Comparison of ENCODE assay signal across 9 mouse cellular contexts in the genomic region with DNA sequence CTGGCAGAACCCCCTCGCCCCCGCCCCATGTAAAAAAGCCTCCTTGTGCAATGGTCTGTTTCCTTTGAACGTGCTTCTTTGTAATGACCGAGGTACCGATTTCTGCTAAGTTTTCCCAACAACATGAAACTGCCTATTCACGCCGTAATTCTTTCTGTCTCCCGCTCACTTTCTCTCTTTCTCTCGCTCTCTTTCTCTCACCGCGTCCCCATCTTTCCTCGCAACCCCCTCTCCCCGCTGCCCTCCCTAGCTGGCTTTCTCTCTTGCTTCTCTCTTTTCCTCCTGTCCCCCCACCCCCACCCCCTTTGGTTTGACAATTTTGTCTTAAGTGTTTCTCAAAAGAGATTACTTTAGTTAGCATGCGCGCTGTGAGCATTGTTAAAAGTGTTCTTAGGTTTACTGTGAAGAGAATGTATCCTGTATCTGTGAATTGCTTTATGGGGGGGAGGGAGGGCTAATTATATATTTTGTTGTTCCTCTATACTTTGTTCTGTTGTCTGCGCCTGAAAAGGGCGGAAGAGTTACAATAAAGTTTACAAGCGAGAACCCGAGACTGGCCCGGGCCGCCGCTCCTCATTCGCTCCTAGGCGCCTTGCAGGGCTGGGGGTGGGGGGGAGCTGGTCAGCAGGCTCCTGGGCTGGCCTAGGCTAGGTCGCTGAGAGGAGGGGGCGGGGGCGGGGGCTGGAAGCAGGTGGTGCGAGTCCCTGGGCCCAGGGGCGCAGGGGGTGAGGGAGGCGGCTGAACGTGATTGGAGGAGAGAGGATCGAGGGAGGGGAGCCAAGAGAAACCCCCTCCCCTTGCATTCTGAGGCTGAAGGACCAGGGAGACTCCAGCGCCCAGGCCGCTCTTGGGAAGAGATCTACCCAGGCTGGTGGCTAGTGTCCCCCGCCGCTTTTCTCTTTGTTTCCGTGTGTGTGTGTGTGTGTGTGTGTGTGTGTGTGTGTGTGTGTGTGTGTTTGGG. TPM values are rescaled to one million over a fixed set of nuclear protein-coding genes. Genes with fewer than 3 reads are reported as not detected.
DNase-seq lines count a peak whose midpoint lies in the region; ATAC-seq lines count a peak whose summit lies in the region.
"Had no signal": no experiment of that assay in that cellular context is flagged by ENCODE, and none has a peak within 500 bp of the region (broad histone marks: within the 10 kb centered on the region; RNA-seq: fewer than 3 reads in every experiment).

No protein-coding gene starts in this region.

- WGBS in heart, embryonic 10.5 days = under 1% methylated on average over 37 of the region's 37 CpGs
- WGBS in midbrain, embryonic 13.5 days = under 1% methylated on average over 37 of the region's 37 CpGs

- H3K27ac ChIP-seq in heart, embryonic 10.5 days = no peak overlapping the region
- H3K27ac ChIP-seq in midbrain, embryonic 13.5 days = no peak overlapping the region

- H3K36me3 ChIP-seq in heart, embryonic 10.5 days = no peaks in the 10 kb centered on the region
- no peaks in the 10 kb centered on the region for H3K36me3 ChIP-seq in midbrain, embryonic 13.5 days

- peaks cover 31% of the 10 kb centered on the region for H3K4me1 ChIP-seq in heart, embryonic 10.5 days
- H3K4me1 ChIP-seq in midbrain, embryonic 13.5 days (replicated peaks) = peaks cover 13% of the 10 kb centered on the region; the same call in 1 of the 2 replicates

- H3K9ac ChIP-seq in midbrain, embryonic 13.5 days (replicated peaks) = no peak overlapping the region

- peak; percentile 75 for DNase-seq in heart, embryonic 10.5 days (ENCODE audit: low spot score)
- DNase-seq in heart, adult 18-20 months = no peak
- DNase-seq in embryo, embryonic 10.5 days (ENCODE audit: low spot score) = peak; percentile 87
- DNase-seq in kidney, adult 9 months = peak; percentile 76
- DNase-seq in frontal cortex, postnatal 36 days (ENCODE audit: low spot score in 2 of 2) = no peak
- DNase-seq in left cerebral cortex, adult 8-10 months (ENCODE audit: low spot score in 2 of 2) = no peak
- no peak for DNase-seq in right cerebral cortex, adult 2 months (ENCODE audit: low spot score in 2 of 2)

- H3K27me3 ChIP-seq in heart, embryonic 10.5 days (ENCODE audit: insufficient read depth, poor library complexity, severe bottlenecking) = peaks cover 100% of the 10 kb centered on the region
- peaks cover 99% of the 10 kb centered on the region for H3K27me3 ChIP-seq in midbrain, embryonic 13.5 days

- no peaks in the 10 kb centered on the region for H3K9me3 ChIP-seq in heart, embryonic 10.5 days
- no peaks in the 10 kb centered on the region for H3K9me3 ChIP-seq in midbrain, embryonic 13.5 days

- no peak for ATAC-seq in midbrain, embryonic 13.5 days

- H3K4me3 ChIP-seq in heart, embryonic 10.5 days = peak overlapping the region; percentile 56
- H3K4me3 ChIP-seq in midbrain, embryonic 13.5 days (replicated peaks) = peak overlapping the region; percentile 14; the same call in 1 of the 2 replicates

- H3K4me2 ChIP-seq in midbrain, embryonic 13.5 days (replicated peaks) = peak overlapping the region; percentile 43

RNA-seq across cellular contexts. Expression of a gene that starts 1.4 kb away (rescaled TPM):
- polyA plus RNA-seq in heart, embryonic 10.5 days (2016; fragmentation: Nextera tagmentation; extraction: Ambion mirVana) = 0.11 and 1.3 TPM in 2 replicates
- not detected for total RNA-seq in heart, adult 18-20 months (2021)
- polyA plus RNA-seq in midbrain, embryonic 13.5 days (2015; fragmentation: Nextera tagmentation; extraction: Ambion mirVana) = not detected in 2 replicates
- not detected for total RNA-seq in left cerebral cortex, adult 8-10 months (2022)
- total RNA-seq: hematopoietic stem cell, adult 5-6 weeks had no signal

RNA-seq across cellular contexts. Expression of a gene that starts 3.3 kb away (rescaled TPM):
- 0.30 TPM in 1 of 2 replicates, not detected in the other for polyA plus RNA-seq in heart, embryonic 10.5 days (2016; fragmentation: Nextera tagmentation; extraction: Ambion mirVana)
- total RNA-seq in heart, adult 18-20 months (2021) = not detected
- polyA plus RNA-seq in midbrain, embryonic 13.5 days (2015; fragmentation: Nextera tagmentation; extraction: Ambion mirVana) = not detected in 2 replicates
- total RNA-seq in left cerebral cortex, adult 8-10 months (2022) = not detected
- total RNA-seq: hematopoietic stem cell, adult 5-6 weeks had no signal

RNA-seq across cellular contexts. Expression of a gene that starts 7.2 kb away (rescaled TPM):
- polyA plus RNA-seq in heart, embryonic 10.5 days (2016; fragmentation: Nextera tagmentation; extraction: Ambion mirVana) = 0.42 and 2.2 TPM in 2 replicates
- not detected for total RNA-seq in heart, adult 18-20 months (2021)
- polyA plus RNA-seq in midbrain, embryonic 13.5 days (2015; fragmentation: Nextera tagmentation; extraction: Ambion mirVana) = not detected in 2 replicates
- not detected for total RNA-seq in left cerebral cortex, adult 8-10 months (2022)

RNA-seq across cellular contexts. Expression of a gene that starts 13.8 kb away (rescaled TPM):
- polyA plus RNA-seq in heart, embryonic 10.5 days (2016; fragmentation: Nextera tagmentation; extraction: Ambion mirVana) = 0.75 TPM in 1 of 2 replicates, not detected in the other
- not detected for total RNA-seq in heart, adult 18-20 months (2021)
- polyA plus RNA-seq in midbrain, embryonic 13.5 days (2015; fragmentation: Nextera tagmentation; extraction: Ambion mirVana) = not detected in 2 replicates
- under 1 TPM in 1 of 4 experiments, not detected in 3; 0.16 TPM for total RNA-seq in left cerebral cortex, adult 8-10 months (2022)

RNA-seq across cellular contexts. Expression of a gene that starts 18.1 kb away (rescaled TPM):
- 1.0 and 5.2 TPM in 2 replicates for polyA plus RNA-seq in heart, embryonic 10.5 days (2016; fragmentation: Nextera tagmentation; extraction: Ambion mirVana)
- total RNA-seq in heart, adult 18-20 months (2021) = under 1 TPM; 0.12 to 0.21 TPM
- polyA plus RNA-seq in midbrain, embryonic 13.5 days (2015; fragmentation: Nextera tagmentation; extraction: Ambion mirVana) = 0.08 TPM in 1 of 2 replicates, not detected in the other
- not detected for total RNA-seq in left cerebral cortex, adult 8-10 months (2022)

Comparison
In these comparisons a context has a peak if more than half of its experiments do, and no peak if none do; other contexts are left out.
1. DNase-seq: peak in heart, embryonic 10.5 days (single experiment), embryo, embryonic 10.5 days (single experiment) and kidney, adult 9 months (single experiment); none in heart, adult 18-20 months (0 of 2), frontal cortex, postnatal 36 days (0 of 2), left cerebral cortex, adult 8-10 months (0 of 2) and right cerebral cortex, adult 2 months (0 of 2).